Mouse (Mus musculus) lung, adult 2 months (tissue): ENCODE measurements around the gene Igsf3.

ENCODE experiments used
- CTCF ChIP-seq: fragments of 200-500 bp; IDR thresholded peaks from 2 replicates; pipeline ENCODE4 v1.5.1; 2011; ENCODE audit warnings: mild to moderate bottlenecking, low read length, control low read depth; ENCODE audit not compliant: insufficient read depth
- POLR2A ChIP-seq: fragments of 200-500 bp; IDR thresholded peaks from 2 replicates; pipeline ENCODE4 v1.6.1; 2011; ENCODE audit warnings: low read depth, mild to moderate bottlenecking, control low read depth, low read length, borderline replicate concordance; ENCODE audit errors: extremely low read depth

GRCm38 (mm10) chr3:101343199-101343924 is 33.5 kb upstream of the Igsf3 start:
- TF ChIP-seq CTCF (no peak), POLR2A (no peak)
